Comparison of ENCODE assay signal across 7 mouse cellular contexts in the genomic region with DNA sequence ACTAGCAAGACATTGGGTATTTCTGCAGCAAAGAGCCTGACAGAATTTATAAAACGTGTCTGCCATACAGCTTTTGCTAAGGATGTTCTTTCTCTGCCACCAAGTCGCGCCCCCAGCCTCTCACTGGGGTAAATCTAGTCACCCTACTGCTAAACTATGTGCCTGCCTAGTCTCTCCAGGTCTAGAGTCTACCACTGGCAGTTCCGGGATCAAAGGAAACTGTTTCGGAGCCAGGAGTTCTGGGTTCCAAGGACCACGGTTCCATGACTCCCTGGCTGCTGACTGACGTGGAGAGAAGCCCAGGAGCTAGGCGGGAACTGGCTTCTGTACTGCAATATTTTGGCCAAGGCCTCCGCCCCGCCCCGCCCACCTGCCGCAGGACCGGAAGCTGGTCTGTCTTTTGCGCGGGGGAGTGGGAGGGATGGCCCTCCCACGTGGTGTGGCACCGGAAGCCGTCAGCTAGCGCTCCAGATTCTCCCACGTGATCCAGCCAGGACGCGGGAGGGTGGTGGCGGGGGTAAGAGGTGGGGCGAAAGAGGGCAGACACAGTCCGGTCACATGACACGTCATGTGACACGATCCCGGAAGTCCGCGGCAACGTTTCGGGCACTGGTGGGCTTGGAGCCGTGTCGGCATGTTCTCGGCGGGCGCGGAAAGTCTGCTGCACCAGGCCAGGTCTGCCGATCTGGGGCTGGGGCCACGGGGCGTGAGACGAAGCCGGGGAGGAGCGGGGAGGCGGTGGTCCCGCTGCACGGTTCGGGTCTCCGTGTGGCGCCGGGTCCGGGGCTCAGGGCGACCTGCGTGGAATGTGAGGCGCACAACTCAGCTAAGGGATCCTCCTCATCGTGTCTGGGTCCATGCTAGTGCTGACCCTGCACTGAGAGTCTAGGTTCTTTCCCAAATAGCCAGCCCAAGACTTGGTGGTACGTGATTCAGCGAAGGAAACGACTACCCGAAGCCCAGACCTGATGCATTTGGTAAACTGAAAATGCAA. TPM values are rescaled to one million over a fixed set of nuclear protein-coding genes. Genes with fewer than 3 reads are reported as not detected.
DNase-seq lines count a peak whose midpoint lies in the region; ATAC-seq and TF ChIP-seq lines count a peak whose summit lies in the region.

A gene (plus strand): TSS at position 484 of the 994 bp plus-strand sequence.

- WGBS in intestine, postnatal 0 days: 1% methylated on average over 59 of the region's 60 CpGs
- 1% methylated on average over 60 of the region's 60 CpGs for WGBS in midbrain, embryonic 12.5 days
- 1% methylated on average over 60 of the region's 60 CpGs for WGBS in small intestine, adult 2 months

- peak; percentile 96 for DNase-seq in adrenal gland, adult 8-10 months
- DNase-seq in embryo, embryonic 9.5 days (ENCODE audit: extremely low spot score): peak; percentile 97
- peak; percentile 87 to 92 for DNase-seq in gastrocnemius, postnatal 4 days (ENCODE audit: low spot score in 2 of 2)
- peak; percentile 98 for DNase-seq in left cerebral cortex, postnatal 4 days

- intact Hi-C loops in left cerebral cortex, postnatal 4 days (cut with DNase I): no loop called here

- H3K36me3 ChIP-seq in intestine, postnatal 0 days (ENCODE audit: control insufficient read depth, insufficient read depth): peaks cover 16% of the 10 kb centered on the region
- peaks cover 35% of the 10 kb centered on the region for H3K36me3 ChIP-seq in midbrain, embryonic 12.5 days
- H3K36me3 ChIP-seq in small intestine, adult 2 months (ENCODE audit: control insufficient read depth, insufficient read depth, low read length): peaks cover 12% of the 10 kb centered on the region

- peak; percentile 38 for TF ChIP-seq POLR2A in small intestine, adult 2 months (IDR thresholded peaks at IDR 0.05; ENCODE audit: low read depth, low read length)

- peak within 1 kb of the TSS; percentile 75 for H3K27ac ChIP-seq in intestine, postnatal 0 days (ENCODE audit: low read depth, low read length)
- H3K27ac ChIP-seq in midbrain, embryonic 12.5 days (replicated peaks): peak within 1 kb of the TSS; percentile 76
- H3K27ac ChIP-seq in small intestine, adult 2 months (ENCODE audit: insufficient read depth, low read depth, low read length): peak within 1 kb of the TSS; percentile 70

- no peaks in the 10 kb centered on the region for H3K9me3 ChIP-seq in intestine, postnatal 0 days (ENCODE audit: control insufficient read depth)
- no peaks in the 10 kb centered on the region for H3K9me3 ChIP-seq in midbrain, embryonic 12.5 days

- peak within 1 kb of the TSS; percentile 86 for H3K9ac ChIP-seq in intestine, postnatal 0 days (ENCODE audit: low read depth, low read length)
- H3K9ac ChIP-seq in midbrain, embryonic 12.5 days (replicated peaks): peak within 1 kb of the TSS; percentile 65

- TF ChIP-seq CTCF in intestine, postnatal 0 days (IDR thresholded peaks at IDR 0.05; ENCODE audit: low read depth): no peak
- TF ChIP-seq CTCF in small intestine, adult 2 months (IDR thresholded peaks at IDR 0.05; ENCODE audit: extremely low read depth, insufficient read length, insufficient replicate concordance, low read depth, low read length): no peak

- ATAC-seq in intestine, postnatal 0 days: peak; percentile 95
- ATAC-seq in midbrain, embryonic 12.5 days (ENCODE audit: low FRiP score, low read depth): peak; percentile 90

- H3K4me2 ChIP-seq in intestine, postnatal 0 days (replicated peaks; ENCODE audit: low read depth): peak within 1 kb of the TSS; percentile 90
- peak within 1 kb of the TSS; percentile 91 for H3K4me2 ChIP-seq in midbrain, embryonic 12.5 days (replicated peaks)

- H3K4me3 ChIP-seq in intestine, postnatal 0 days (ENCODE audit: low read depth, low read length): peak within 1 kb of the TSS; percentile 82
- peak within 1 kb of the TSS; percentile 71 for H3K4me3 ChIP-seq in midbrain, embryonic 12.5 days
- peak within 1 kb of the TSS; percentile 74 for H3K4me3 ChIP-seq in small intestine, adult 2 months (ENCODE audit: low read depth, low read length)

- peaks cover 4% of the 10 kb centered on the region; the same call in 1 of the 2 replicates for H3K4me1 ChIP-seq in intestine, postnatal 0 days (replicated peaks; ENCODE audit: control insufficient read depth, insufficient read depth, low read length)
- peaks cover 15% of the 10 kb centered on the region for H3K4me1 ChIP-seq in midbrain, embryonic 12.5 days
- H3K4me1 ChIP-seq in small intestine, adult 2 months (ENCODE audit: control insufficient read depth, insufficient read depth, insufficient read length, low read length): peaks cover 3% of the 10 kb centered on the region; the same call in 1 of the 2 replicates

- no peaks in the 10 kb centered on the region for H3K27me3 ChIP-seq in intestine, postnatal 0 days (replicated peaks; ENCODE audit: control insufficient read depth, insufficient read depth, low read length)
- no peaks in the 10 kb centered on the region for H3K27me3 ChIP-seq in midbrain, embryonic 12.5 days
- no peaks in the 10 kb centered on the region for H3K27me3 ChIP-seq in small intestine, adult 2 months (ENCODE audit: control insufficient read depth, insufficient read depth, low read length)

RNA-seq across cellular contexts. Expression of the gene that starts here (rescaled TPM):
- 10 to 100 TPM; 18.4 to 36.8 (median 26.5) TPM for total RNA-seq in adrenal gland, adult 8-10 months (2022)
- total RNA-seq in gastrocnemius, postnatal 4 days (2021): 1 to 10 TPM; 7.3 to 8.1 TPM
- 9.0 and 9.8 TPM in 2 replicates for polyA plus RNA-seq in intestine, postnatal 0 days (2015; fragmentation: Nextera tagmentation; extraction: Ambion mirVana)
- 10 to 100 TPM; 21.9 to 23.2 TPM for total RNA-seq in left cerebral cortex, postnatal 4 days (2021)
- polyA plus RNA-seq in midbrain, embryonic 12.5 days (2016; fragmentation: Nextera tagmentation; extraction: Ambion mirVana): 14.4 and 14.5 TPM in 2 replicates
- 15.0 and 37.6 TPM in 2 replicates for polyA plus RNA-seq in small intestine, adult 2 months (2012; rRNA removed)

Comparison
In these comparisons a context has a peak if more than half of its experiments do, and no peak if none do; other contexts are left out.
1. Peak in every context shown above with its lines: DNase-seq, ATAC-seq, H3K4me3 ChIP-seq and H3K27ac ChIP-seq.